Mouse (Mus musculus): ENCODE results near the gene Sdhaf1.

DNA sequence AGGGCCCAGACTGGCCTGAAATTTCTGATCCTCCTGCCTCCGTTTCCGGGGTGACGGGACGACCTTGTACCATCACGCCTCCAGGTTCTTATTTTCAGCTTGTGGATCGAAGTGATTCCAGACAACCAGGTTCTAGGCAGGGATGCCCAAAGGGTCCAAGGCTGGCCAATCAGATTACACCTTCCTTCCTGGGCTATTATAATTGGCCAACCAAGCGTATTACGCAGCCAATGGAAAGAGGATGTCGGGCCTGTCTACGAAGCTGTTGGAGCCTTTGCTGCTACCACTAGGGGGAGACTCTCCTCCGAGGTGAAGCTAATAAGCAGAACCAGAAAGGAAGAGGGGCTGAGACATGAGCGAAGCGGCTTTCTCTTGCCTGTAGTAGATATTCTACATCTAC lies 8.2 kb upstream of the Sdhaf1 start:
- TF ChIP-seq CTCF (IDR thresholded peaks at IDR 0.05; ENCODE audit: extremely low read depth, insufficient read depth, insufficient read length, insufficient replicate concordance) (peak; percentile 73; the same call in 1 of the 2 replicates), POLR2A (IDR thresholded peaks at IDR 0.05; ENCODE audit: low read depth, low read length) (no peak)
